Mouse (Mus musculus): ENCODE measurements around the gene Dcdc2b. TPM values are rescaled to one million over a fixed set of nuclear protein-coding genes. Genes with fewer than 3 reads are reported as not detected.
A peak's percentile ranks its signal among the peaks of the same experiment; 100 is the strongest.

Dcdc2b gene
- polyA plus RNA-seq, 1 experiment from 2014 or later: 1.2 TPM

- no peaks in the 10 kb centered on the region for H3K9me3 ChIP-seq (ENCODE audit: control insufficient read depth)
- 88% methylated on average over 12 of the region's 12 CpGs for WGBS
- H3K9ac ChIP-seq (ENCODE audit: low read depth, low read length): no peak overlapping the region
- H3K27me3 ChIP-seq (replicated peaks; ENCODE audit: control insufficient read depth, insufficient read depth, low read length): no peaks in the 10 kb centered on the region
- TF ChIP-seq CTCF (IDR thresholded peaks at IDR 0.05; ENCODE audit: low read depth): no peak
- H3K4me3 ChIP-seq (ENCODE audit: low read depth, low read length): no peak overlapping the region
- no peak overlapping the region; the same call in 1 of the 2 replicates for H3K27ac ChIP-seq (ENCODE audit: low read depth, low read length)
- no peak overlapping the region for H3K4me2 ChIP-seq (replicated peaks; ENCODE audit: low read depth)
- H3K4me1 ChIP-seq (replicated peaks; ENCODE audit: control insufficient read depth, insufficient read depth, low read length): no peaks in the 10 kb centered on the region
- peaks cover 88% of the 10 kb centered on the region for H3K36me3 ChIP-seq (ENCODE audit: control insufficient read depth, insufficient read depth)
- no peak for ATAC-seq
These were observed 17.8 kb upstream of the Dcdc2b start for GRCm38 (mm10) chr4:129631867-129632266.

GRCm38 (mm10) chr4:129630944-129631343 lies 16.9 kb upstream of the Dcdc2b start:
- ATAC-seq: no peak

GRCm38 (mm10) chr4:129626035-129626434 lies 12.0 kb upstream of the Dcdc2b start:
- no peak for ATAC-seq
- Histone ChIP-seq H3K4me1 (replicated peaks; ENCODE audit: control insufficient read depth, insufficient read depth, low read length) (peaks cover 12% of the 10 kb centered on the region; the same call in 1 of the 2 replicates), H3K27ac (ENCODE audit: low read depth, low read length) (no peak overlapping the region), H3K9me3 (ENCODE audit: control insufficient read depth) (no peaks in the 10 kb centered on the region), H3K4me2 (replicated peaks; ENCODE audit: low read depth) (no peak overlapping the region), H3K9ac (ENCODE audit: low read depth, low read length) (no peak overlapping the region), H3K36me3 (ENCODE audit: control insufficient read depth, insufficient read depth) (peaks cover 44% of the 10 kb centered on the region), H3K4me3 (ENCODE audit: low read depth, low read length) (no peak overlapping the region), H3K27me3 (replicated peaks; ENCODE audit: control insufficient read depth, insufficient read depth, low read length) (no peaks in the 10 kb centered on the region)
- 74% methylated on average over 6 of the region's 6 CpGs for WGBS
- no peak for TF ChIP-seq CTCF (IDR thresholded peaks at IDR 0.05; ENCODE audit: low read depth)

More at GRCm38 (mm10) chr4:129630944-129631343, 16.9 kb upstream of the Dcdc2b start:
- no peaks in the 10 kb centered on the region for H3K9me3 ChIP-seq (ENCODE audit: control insufficient read depth)
- no peaks in the 10 kb centered on the region for H3K4me1 ChIP-seq (replicated peaks; ENCODE audit: control insufficient read depth, insufficient read depth, low read length)
- 72% methylated on average over 4 of the region's 4 CpGs for WGBS
- no peak overlapping the region for H3K9ac ChIP-seq (ENCODE audit: low read depth, low read length)
- no peak overlapping the region for H3K27ac ChIP-seq (ENCODE audit: low read depth, low read length)
- TF ChIP-seq CTCF (IDR thresholded peaks at IDR 0.05; ENCODE audit: low read depth): no peak
- no peak overlapping the region for H3K4me2 ChIP-seq (replicated peaks; ENCODE audit: low read depth)
- no peak overlapping the region for H3K4me3 ChIP-seq (ENCODE audit: low read depth, low read length)
- no peaks in the 10 kb centered on the region for H3K27me3 ChIP-seq (replicated peaks; ENCODE audit: control insufficient read depth, insufficient read depth, low read length)
- H3K36me3 ChIP-seq (ENCODE audit: control insufficient read depth, insufficient read depth): peaks cover 88% of the 10 kb centered on the region

- 47% methylated on average over 4 of the region's 4 CpGs for WGBS
- no peak overlapping the region for H3K9ac ChIP-seq (ENCODE audit: low read depth, low read length)
- H3K4me2 ChIP-seq (replicated peaks; ENCODE audit: low read depth): peak overlapping the region; percentile 86; the same call in 1 of the 2 replicates
- no peaks in the 10 kb centered on the region for H3K9me3 ChIP-seq (ENCODE audit: control insufficient read depth)
- peaks cover 12% of the 10 kb centered on the region; the same call in 1 of the 2 replicates for H3K4me1 ChIP-seq (replicated peaks; ENCODE audit: control insufficient read depth, insufficient read depth, low read length)
- H3K4me3 ChIP-seq (ENCODE audit: low read depth, low read length): no peak overlapping the region
- no peak for TF ChIP-seq CTCF (IDR thresholded peaks at IDR 0.05; ENCODE audit: low read depth)
- H3K27ac ChIP-seq (ENCODE audit: low read depth, low read length): no peak overlapping the region
- H3K36me3 ChIP-seq (ENCODE audit: control insufficient read depth, insufficient read depth): peaks cover 40% of the 10 kb centered on the region
- no peak for ATAC-seq
- no peaks in the 10 kb centered on the region for H3K27me3 ChIP-seq (replicated peaks; ENCODE audit: control insufficient read depth, insufficient read depth, low read length)
These were observed 11.4 kb upstream of the Dcdc2b start for GRCm38 (mm10) chr4:129625496-129625895.

- no peaks in the 10 kb centered on the region for H3K9me3 ChIP-seq (ENCODE audit: control insufficient read depth)
- H3K4me1 ChIP-seq (replicated peaks; ENCODE audit: control insufficient read depth, insufficient read depth, low read length): peaks cover 12% of the 10 kb centered on the region; the same call in 1 of the 2 replicates
- TF ChIP-seq CTCF (IDR thresholded peaks at IDR 0.05; ENCODE audit: low read depth): no peak
- peak overlapping the region; percentile 64 for H3K4me3 ChIP-seq (ENCODE audit: low read depth, low read length)
- WGBS: 16% methylated on average over 6 of the region's 6 CpGs
- 0 out of 2 replicates have a peak overlapping the region, but pooled peaks have one; percentile 17 for H3K9ac ChIP-seq (ENCODE audit: low read depth, low read length)
- H3K27ac ChIP-seq (ENCODE audit: low read depth, low read length): peak overlapping the region; percentile 86
- ATAC-seq: 0 out of 2 replicates have a peak, but pooled peaks have one; percentile 2
- H3K4me2 ChIP-seq (replicated peaks; ENCODE audit: low read depth): peak overlapping the region; percentile 86
- H3K27me3 ChIP-seq (replicated peaks; ENCODE audit: control insufficient read depth, insufficient read depth, low read length): no peaks in the 10 kb centered on the region
- peaks cover 35% of the 10 kb centered on the region for H3K36me3 ChIP-seq (ENCODE audit: control insufficient read depth, insufficient read depth)
These were observed 10.9 kb upstream of the Dcdc2b start for GRCm38 (mm10) chr4:129625029-129625370.

GRCm38 (mm10) chr4:129624281-129625028 lies 10.4 kb upstream of the Dcdc2b start:
- WGBS: 2% methylated on average over 18 of the region's 18 CpGs
- no peaks in the 10 kb centered on the region for H3K27me3 ChIP-seq (replicated peaks; ENCODE audit: control insufficient read depth, insufficient read depth, low read length)
- H3K4me3 ChIP-seq (ENCODE audit: low read depth, low read length): peak overlapping the region; percentile 64
- H3K4me2 ChIP-seq (replicated peaks; ENCODE audit: low read depth): peak overlapping the region; percentile 86
- H3K9me3 ChIP-seq (ENCODE audit: control insufficient read depth): no peaks in the 10 kb centered on the region
- H3K36me3 ChIP-seq (ENCODE audit: control insufficient read depth, insufficient read depth): peaks cover 29% of the 10 kb centered on the region
- H3K27ac ChIP-seq (ENCODE audit: low read depth, low read length): peak overlapping the region; percentile 86
- peak; percentile 86 for ATAC-seq
- no peak for TF ChIP-seq CTCF (IDR thresholded peaks at IDR 0.05; ENCODE audit: low read depth)
- peaks cover 12% of the 10 kb centered on the region; the same call in 1 of the 2 replicates for H3K4me1 ChIP-seq (replicated peaks; ENCODE audit: control insufficient read depth, insufficient read depth, low read length)
- H3K9ac ChIP-seq (ENCODE audit: low read depth, low read length): peak overlapping the region; percentile 67
